Mouse (Mus musculus): ENCODE data around the gene Tmem217. TPM values are rescaled to one million over a fixed set of nuclear protein-coding genes. Genes with fewer than 3 reads are reported as not detected.
"Not testable (repeated sequence)": the region's sequence is repeated elsewhere in the genome, so short reads cannot be mapped to it uniquely, and the experiment has no call there.

Gene Tmem217
- total RNA-seq, 2 experiments from 2014 or later, result not detected

DNA sequence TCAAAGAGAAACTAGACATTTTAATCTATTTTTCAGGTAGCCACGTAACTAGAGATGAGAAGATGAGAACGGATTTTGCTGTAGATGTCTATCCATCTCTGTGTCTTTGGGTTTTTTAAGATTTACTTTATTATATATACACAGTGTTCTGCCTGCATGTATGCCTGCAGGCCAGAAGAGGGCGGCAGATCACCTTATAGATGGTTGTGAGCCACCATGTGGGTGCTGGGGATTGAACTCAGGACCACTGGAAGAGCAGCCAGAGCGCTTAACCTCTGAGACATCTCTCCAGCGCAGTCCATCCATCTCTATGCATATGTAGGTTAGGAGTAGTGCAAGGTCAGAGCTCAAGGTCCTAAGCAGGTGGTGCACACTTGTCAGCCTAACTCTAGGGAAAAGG, 48.5 kb downstream of the Tmem217 start:
- no peak for DNase-seq (ENCODE audit: low spot score)

DNA sequence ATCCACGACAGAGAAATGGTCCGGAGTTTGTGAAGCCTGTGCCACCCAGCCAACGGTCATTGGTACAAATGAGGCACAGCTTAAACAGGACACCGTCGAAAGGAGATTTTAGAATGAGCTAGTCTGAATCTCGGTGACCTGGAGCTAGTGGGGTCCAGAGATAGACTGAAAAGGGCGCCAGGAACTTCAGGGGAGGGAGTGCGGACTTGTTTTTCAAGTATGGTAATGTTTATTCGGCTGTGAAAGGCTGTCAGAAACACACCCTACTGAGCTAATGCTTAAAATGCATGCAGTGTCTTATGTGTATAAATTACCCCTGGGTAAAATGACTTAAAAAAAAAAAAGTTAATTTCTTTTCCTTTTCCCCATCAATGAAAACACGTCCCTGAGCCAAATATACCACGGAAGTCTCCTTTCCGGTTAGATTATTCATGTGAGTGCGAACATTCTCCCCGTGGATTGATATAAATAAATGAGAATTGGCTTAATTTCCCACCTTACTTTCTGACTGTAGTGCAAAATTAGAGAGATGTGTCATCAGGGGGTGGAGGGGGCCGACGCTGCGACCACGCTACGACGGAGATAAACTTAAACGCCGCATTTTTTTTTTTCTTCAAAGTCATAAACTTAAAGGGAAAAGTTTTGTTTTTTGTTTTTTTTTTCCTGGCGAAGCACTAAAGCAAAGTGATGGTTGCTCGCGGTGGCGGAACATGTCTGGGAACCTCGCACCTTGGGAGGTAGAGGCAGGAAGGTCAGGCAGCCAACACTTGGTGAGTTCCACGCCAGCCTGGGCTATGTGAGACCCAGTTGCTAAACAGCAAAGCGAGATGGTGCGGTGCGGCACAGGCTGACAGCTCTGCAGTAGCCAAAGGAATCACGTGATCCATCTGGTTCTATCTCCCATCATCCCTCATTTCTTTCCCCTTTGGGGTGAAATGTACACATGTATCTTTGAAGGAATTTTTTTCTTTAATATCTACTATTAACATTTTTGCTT, 49.2 kb downstream of the Tmem217 start:
- DNase-seq (ENCODE audit: low spot score), result no peak

DNA sequence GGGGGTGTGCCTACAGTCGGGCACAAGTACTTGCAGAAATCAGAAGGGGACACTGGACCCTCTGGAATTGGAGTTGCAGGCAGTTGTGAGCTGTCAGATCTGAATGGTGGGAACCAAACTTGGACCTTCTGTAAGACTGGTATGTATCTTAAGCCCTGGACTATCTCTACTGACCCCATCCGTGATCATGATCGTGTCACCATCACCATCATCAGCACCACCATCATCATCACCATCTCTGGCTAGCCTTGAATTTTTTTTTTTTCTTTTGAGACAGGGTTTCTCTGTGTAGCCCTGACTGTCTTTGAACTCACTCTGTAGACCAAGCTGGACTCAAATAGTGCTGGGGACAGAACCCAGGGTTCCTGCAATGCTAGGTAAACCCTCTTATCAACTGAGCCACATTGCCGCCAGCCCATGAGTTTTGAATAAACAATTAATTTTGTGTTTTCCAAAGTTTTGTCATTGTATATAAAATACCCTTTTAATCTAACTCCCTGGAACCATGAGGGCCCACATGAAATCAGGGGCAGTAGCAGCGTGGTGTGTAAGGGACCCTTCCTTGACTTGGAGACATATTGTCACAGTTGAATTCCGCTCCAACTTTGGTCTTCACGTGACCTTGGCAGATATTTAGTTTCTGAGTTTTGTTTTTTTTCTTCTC, 50.0 kb downstream of the Tmem217 start:
- no peak for DNase-seq (ENCODE audit: low spot score)

DNA sequence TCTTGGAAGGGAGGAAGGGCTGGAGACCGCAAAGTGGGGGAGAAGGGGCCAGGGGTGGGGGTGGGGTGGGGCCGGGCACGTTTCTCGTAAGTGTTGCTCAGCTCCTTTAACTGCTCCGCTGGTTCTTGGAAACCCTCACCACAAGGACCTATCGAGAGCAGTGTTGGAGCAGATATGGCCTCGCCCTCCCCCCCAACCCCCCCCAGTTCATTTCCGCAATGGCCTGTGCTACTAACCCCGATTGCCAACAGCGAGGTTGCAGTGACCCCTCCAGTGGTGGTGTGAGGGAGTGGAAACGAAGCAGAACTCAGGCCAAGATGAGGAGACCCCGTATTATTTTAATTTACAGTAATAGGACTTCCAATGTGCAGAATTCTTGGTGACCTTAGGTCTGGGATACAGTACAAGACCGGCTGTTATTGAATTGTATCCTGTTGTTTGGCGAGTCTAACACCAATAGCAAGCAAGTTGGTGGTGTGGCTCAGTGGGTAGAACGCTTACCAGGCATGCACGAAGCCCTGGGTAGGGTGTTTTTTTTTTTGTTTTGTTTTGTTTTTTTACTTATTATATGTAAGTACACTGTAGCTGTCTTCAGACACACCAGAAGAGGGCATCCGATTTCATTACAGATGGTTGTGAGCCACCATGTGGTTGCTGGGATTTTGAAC, 51.2 kb downstream of the Tmem217 start:
- no peak for DNase-seq (ENCODE audit: low spot score)

DNA sequence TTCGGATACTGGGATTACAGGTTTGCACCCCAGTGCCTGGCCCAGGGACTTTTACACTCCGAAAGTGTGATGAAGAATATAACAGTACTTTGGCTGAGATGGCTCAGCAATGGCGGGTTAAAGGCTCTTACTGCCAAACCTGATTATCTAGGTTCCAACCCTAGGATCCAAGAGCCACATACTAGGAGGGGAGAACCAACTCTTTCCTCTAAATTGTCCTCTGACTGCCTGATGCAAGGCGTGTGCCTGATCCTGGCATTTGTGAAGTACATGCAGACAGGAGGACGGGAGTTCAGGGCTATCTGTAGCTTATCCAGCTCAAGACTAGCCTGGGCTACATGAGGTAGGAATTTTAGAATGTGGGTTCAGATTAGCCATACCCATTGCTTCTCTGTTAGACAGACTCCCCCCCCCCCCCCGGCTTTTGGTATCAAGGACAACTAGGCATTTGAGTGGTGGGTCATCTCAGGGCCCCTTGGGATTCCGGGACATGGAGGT, 51.9 kb downstream of the Tmem217 start:
- DNase-seq (ENCODE audit: low spot score), result no peak

DNA sequence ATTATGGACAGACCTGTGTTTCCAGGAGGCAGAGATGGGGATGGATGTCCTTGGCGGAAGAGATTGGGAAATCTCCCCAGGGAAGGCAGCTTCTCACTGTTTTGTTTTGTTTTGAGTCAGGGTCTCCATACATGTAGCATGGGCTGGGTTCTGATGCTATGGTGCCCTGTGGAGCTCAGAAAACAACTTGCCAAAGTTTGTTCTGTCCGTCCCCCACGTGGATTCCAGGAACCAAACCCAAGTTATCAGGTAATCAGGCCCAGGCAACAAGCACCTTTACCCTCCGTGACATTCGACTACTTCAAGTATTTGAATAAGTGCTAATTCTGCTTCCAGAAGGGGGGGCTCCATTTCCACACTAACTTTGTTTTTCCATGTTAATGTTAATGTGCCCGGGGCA, 52.7 kb downstream of the Tmem217 start:
- no peak for DNase-seq (ENCODE audit: low spot score)

DNA sequence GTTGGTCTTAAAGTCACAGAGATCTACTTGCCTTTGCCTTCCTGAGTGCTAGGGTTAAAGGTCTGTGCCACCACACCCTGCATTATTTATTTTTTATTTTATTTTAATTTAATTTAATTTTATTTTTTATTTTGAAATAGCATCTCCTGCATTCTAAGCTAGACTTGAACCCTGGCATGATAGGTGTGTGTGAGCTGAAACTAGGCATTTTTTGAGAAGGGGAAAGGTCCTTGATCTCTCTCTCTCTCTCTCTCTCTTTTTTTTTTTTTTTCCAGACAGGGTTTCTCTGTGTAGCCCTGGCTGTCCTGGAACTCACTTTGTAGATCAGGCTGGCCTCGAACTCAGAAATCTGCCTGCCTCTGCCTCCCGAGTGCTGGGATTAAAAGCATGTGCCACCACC, 53.2 kb downstream of the Tmem217 start:
- DNase-seq (ENCODE audit: low spot score), result not testable (repeated sequence)

DNA sequence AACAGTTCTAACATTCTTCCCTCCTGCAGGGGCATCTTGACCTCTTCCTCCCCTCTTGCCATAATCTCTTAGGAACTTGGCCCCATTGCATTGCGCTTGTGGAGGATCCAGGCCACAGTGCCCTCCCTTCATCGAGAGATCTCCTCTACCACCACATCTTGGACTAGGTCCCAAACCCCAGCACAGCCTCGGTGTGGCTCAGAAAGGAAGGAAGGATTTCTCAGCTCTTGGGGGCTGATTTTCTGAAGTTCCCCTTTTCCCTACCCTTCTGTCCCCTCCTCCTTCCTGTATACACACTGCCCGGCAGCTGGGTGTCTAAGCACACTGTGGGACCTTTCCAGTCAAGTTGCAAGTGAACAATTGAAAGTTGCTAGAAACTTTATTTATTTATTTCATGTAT, 54.2 kb downstream of the Tmem217 start:
- peak; percentile 32 for DNase-seq (ENCODE audit: low spot score)

DNA sequence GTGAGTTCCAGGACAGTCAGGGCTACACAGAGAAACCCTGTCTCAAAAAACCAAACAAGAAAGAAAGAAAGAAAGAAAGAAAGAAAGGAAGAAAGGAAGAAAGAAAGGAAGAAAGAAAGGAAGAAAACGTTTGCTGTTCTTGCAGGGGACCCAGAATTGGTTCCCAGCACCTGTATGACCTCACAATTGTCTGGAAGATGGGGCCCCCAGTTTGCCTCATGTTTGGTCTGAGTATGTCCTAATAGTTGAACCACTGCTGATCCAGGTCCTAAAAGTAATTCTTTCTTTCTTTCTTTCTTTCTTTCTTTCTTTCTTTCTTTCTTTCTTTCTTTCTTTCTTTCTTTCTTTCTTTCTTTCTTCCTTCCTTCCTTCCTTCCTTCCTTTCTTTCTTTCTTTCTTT, 54.7 kb downstream of the Tmem217 start:
- not testable (repeated sequence) for DNase-seq (ENCODE audit: low spot score)

DNA sequence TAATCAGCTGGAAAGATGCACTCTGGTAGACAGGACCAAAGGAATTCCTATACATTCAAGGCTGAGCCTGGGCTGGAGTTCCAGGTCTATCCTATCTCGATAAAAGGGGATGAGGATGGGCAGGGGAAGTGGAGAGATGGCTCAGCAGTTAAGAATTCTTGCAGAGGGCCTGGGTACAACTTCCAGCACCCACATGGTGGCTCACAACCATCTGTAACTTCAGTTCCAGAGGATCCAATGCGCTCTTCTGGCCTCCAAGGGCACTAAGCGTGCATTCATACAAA, 55.2 kb downstream of the Tmem217 start:
- no peak for DNase-seq (ENCODE audit: low spot score)

DNA sequence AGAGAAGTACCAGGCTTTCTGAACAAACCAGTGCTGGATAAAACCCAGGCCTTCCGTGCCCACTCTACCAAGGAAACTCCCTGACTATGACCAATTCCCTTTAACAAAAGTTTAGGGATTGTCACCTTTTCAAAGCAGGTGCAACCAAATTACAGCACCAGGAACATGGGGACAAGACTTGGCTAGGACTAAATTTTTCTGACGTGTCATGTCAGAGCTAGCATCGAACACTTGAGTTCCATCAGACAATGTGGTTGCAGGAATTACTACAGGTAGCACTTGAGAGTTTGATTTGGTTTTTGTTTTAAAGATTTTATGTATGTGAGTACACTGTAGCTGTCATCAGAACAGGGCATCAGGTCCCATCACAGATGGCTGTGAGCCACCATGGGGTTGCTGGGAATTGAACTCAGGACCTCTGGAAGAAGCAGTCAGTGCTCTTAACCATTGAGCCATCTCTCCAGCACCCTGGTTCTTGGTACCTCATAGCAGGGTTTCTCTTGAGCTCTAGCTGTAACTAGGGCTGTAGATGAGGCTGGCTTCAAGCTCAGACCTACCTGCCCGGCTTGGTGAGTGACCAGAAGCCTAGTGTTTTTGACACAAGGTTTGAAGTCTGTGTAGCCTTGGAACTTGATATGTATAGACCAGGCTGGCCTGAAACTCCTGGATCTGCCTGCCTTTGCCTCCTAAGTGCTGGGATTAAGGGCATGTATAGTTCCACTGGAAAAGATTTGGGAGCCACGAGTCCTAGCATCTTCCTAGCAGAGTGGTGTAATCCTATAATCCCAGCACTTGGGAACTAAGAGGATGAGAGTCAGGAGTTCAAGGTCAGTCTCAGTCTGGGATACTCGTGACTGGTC, 55.7 kb downstream of the Tmem217 start:
- no peak for DNase-seq (ENCODE audit: low spot score)

DNA sequence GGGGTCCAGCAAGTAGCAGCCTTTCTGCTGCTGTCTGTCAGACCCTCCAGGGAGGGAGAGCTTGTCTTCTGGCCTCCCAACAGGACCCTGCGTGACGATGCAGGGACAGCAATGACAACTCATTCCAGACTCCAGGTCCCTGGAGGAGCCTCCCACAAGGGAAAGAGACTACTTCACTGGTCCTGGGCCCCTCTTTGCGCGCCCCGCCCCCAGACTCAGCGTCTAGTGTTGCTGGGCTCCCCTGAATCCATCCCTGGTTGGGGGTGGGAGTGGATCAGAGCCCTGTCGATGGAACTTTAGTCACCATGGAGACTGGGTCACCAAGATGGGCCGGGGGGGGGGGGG, 57.5 kb downstream of the Tmem217 start:
- no peak for DNase-seq (ENCODE audit: low spot score)

DNA sequence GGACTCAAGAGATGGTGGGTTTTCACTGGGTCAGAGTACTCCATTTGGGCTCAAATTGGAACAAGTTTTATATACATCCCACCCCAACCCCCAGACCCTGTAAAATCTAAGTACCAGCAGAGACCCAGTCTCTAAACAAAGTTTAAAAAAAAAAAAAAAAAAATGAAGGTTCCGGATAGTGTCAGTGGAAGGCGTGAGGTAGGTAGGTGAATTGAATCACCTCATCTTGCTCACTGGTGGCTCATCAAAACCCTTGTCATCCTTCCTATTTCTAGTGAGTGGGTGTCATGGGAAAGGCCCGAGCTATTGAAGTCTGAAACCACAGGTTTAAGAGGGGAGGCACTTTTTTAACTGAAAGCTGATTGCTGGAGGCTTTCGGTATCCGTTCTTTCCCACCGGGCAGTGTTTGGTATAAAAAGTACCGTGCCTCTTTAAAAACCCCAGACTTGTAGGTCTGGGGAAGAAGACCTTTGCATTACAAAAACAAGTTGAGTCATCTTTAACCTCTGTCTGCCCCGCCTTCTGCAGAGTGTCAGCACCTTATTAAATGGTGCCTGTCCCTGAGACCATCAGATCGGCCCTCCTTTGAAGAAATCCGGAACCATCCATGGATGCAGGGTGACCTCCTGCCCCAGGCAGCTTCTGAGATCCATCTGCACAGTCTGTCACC, 58.0 kb downstream of the Tmem217 start:
- DNase-seq (ENCODE audit: low spot score), result no peak

DNA sequence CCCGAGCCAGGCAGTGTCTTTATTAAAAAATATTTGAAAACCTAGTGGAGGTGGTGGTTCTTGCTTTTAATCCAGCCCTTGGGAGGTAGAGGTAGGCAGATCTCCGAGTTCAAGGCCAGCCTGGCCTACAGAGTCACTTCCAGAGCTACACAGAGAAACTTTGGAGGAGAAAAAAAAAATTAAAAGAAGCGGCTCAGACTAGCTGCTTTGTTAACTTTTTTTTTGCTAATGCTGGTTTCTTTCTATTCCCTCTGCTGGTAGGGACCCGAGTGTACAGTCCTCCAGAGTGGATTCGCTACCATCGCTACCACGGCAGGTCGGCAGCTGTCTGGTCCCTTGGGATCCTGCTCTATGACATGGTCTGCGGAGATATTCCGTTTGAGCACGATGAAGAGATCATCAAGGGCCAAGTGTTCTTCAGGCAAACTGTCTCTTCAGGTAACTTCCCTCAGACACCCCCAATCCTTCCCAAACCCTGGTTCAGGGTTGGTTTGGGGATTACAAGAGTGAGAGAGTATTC, 58.7 kb downstream of the Tmem217 start:
- DNase-seq (ENCODE audit: low spot score), result no peak

DNA sequence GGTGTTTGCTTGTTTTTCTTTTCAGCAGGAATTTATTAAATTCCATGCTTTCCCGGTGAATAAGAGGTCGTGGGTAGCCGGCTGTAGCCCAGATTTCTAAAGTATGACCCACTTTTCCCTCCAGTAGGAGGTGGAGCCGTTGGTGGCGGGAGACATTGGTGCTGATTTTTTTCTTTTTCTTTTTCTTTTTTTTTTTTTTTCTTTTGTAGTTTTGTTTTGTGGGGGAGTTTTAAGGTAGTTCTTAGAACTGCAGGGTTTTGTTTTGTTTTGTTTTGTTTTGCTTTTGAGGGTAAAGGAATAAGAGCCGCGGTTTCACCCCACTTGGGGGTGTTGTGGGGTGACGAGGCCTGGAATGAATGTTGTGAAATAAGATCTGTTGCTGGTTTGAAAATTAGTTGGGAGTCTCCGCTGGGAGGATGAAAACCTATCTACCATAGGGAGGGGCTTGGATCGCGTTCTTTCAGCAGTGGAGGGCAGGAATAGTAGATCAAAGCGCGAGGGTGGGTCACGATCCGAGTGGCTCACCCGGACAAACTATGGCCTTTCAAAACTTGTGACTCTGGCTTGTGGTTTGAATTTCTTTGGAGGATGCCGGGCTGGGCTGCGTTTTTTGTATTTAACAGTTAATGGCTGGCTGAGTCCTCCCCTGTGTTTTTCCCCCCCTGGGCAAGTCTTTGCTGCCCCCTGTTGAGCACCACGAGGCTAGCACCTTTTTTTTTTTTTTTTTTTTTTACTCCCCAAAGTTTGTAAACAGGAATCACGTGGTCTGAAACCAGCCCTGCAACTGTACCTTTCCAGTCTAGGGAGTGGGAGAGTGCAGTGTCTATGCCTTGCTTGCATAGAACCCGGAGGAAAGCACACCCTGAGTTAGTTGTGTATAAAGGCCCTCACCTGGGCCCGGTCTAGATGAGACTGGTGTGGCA, 59.7 kb downstream of the Tmem217 start:
- peak; percentile 80 for DNase-seq (ENCODE audit: low spot score)

DNA sequence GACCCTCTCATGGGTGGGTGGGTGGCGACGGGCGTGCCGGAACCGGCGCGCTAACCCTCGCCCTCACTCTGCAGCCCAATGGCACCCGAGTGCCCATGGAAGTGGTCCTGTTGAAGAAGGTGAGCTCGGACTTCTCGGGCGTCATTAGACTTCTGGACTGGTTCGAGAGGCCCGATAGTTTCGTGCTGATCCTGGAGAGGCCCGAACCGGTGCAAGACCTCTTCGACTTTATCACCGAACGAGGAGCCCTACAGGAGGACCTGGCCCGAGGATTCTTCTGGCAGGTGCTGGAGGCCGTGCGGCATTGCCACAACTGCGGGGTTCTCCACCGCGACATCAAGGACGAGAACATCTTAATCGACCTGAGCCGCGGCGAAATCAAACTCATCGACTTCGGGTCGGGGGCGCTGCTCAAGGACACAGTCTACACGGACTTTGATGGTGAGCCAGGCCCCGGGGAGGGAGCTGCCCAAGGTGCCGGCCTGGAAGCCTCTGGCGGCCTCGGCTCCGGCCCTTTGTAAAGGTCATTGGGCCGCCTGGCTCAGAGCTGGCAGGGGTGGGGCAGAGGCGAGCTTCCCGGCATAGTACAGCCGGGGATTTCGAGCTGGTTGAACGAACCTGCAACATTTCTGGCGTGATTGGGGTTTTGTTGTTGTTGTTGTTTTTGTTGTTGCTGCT, 60.5 kb downstream of the Tmem217 start:
- DNase-seq (ENCODE audit: low spot score), result peak; percentile 78

DNA sequence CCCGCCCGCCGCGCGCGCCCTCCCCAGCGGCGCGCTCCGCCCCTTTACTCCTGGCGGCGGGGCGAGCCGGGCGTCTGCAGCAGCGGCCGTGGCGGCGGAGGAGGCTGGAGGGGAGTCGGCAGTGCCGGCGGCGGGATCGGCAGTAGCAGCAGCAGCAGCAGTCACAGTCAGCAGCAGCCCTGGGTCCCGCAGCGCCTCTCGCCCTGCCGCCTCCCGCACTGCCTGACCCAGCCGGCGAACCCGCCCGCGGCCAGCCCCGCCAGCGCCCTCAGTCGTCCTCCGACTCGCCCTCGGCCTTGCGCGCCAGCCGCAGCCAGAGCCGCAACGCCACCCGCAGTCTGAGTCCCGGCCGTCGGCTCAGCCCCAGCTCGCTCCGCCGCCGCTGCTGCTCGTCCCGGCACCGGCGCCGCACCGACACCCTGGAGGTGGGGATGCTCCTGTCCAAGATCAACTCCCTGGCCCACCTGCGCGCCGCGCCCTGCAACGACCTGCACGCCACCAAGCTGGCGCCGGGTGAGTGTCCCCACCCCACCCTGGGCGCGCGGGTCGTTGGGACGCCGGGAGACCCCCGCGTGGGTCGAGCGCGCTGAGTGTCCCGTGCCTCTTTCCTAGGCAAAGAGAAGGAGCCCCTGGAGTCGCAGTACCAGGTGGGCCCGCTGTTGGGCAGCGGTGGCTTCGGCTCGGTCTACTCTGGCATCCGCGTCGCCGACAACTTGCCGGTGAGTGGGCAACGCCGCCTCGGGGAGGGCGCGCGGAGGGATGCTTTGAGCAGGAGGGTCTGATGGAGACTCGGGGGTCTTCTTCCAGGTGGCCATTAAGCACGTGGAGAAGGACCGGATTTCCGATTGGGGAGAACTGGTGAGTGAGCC, 61.2 kb downstream of the Tmem217 start, which contains the start of gene Pim1:
Pim1 (plus strand) TSS at position 41 of the 869 bp plus-strand sequence.
- DNase-seq (ENCODE audit: low spot score), result peak; percentile 47
